Mouse (Mus musculus): Measurements from ENCODE around the gene Gm45062. TPM values are rescaled to one million over a fixed set of nuclear protein-coding genes. Genes with fewer than 3 reads are reported as not detected.

Gm45062 gene
- polyA plus RNA-seq, 1 experiment: 1.7 TPM

- 58% methylated on average over 4 of the region's 4 CpGs for WGBS
Observed at GRCm38 (mm10) chr6:8638899-8639298, 379.6 kb downstream of the Gm45062 start.

DNA sequence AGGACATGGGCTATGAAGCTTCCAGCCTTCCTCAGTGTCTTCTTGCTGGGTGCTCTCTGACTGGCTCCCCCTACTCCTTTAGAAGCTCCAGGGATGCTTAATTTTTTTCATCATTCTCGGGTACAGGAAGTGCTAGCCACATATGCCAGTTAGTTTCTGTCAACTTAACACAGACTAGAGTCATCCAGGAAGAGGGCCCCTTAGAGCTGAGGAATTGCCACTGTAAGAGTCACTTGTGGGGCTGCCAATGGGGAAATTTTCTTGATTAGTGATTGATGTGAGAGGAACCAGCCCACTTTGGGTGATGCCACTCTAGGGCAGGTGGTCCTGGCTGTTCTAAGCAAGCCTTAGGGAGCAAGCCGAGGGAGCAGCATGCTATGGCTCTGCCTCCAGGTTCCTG is 380.3 kb downstream of the Gm45062 start:
- WGBS: 86% methylated on average over 2 of the region's 2 CpGs
- DNase-seq (ENCODE audit: low read depth, low spot score): no peak

More at GRCm38 (mm10) chr6:8638899-8639298, 379.6 kb downstream of the Gm45062 start:
- DNase-seq (ENCODE audit: low read depth, low spot score): no peak

GRCm38 (mm10) chr6:8640863-8641262 is 381.6 kb downstream of the Gm45062 start:
- no peak for DNase-seq (ENCODE audit: low read depth, low spot score)
- 95% methylated on average over 5 of the region's 5 CpGs for WGBS

GRCm38 (mm10) chr6:8644703-8645102 is 385.5 kb downstream of the Gm45062 start:
- 81% methylated on average over 10 of the region's 10 CpGs for WGBS
- DNase-seq (ENCODE audit: low read depth, low spot score): no peak

GRCm38 (mm10) chr6:8645708-8646107 is 386.5 kb downstream of the Gm45062 start:
- no peak for DNase-seq (ENCODE audit: low read depth, low spot score)
- 93% methylated on average over 2 of the region's 2 CpGs for WGBS

Other genes with a start within 250 kb of the Gm45062 start
- 0.05 and 0.10 TPM in 2 replicates for gene Col28a1, start 66.8 kb upstream of the Gm45062 start, polyA plus RNA-seq (2012; rRNA removed)
- gene Mios, start 50.2 kb upstream of the Gm45062 start, polyA plus RNA-seq (2012; rRNA removed): 1.6 and 2.3 TPM in 2 replicates
- gene Rpa3, start 277 bp upstream of the Gm45062 start, polyA plus RNA-seq (2012; rRNA removed): 7.4 and 7.7 TPM in 2 replicates
- gene Umad1, start 162 bp upstream of the Gm45062 start, polyA plus RNA-seq (2012; rRNA removed): 12.7 and 17.8 TPM in 2 replicates

Data from large intestine, adult 2 months (tissue).